Mouse (Mus musculus) liver, postnatal 0 days (tissue): ENCODE results near the gene Lyst. TPM values are rescaled to one million over a fixed set of nuclear protein-coding genes. Genes with fewer than 3 reads are reported as not detected.
"Not testable (repeated sequence)": the region's sequence is repeated elsewhere in the genome, so short reads cannot be mapped to it uniquely, and the experiment has no call there.

Experiments
- ATAC-seq: fragments of 200-750 bp; cut with Nextera tagmentation; 2 replicates; pipeline ENCODE4 v1.8.0; 2017; ENCODE audit warnings: mild to moderate bottlenecking, moderate library complexity
- DNase-seq: peaks from one replicate; pipeline ENCODE4 v3.0.0-alpha.2; 2016
- H3K27ac ChIP-seq: fragments of 300-500 bp; sonication (generic); 2 replicates; pipeline ENCODE4 v1.5.1; 2014; ENCODE audit warnings: antibody characterized with exemption, moderate library complexity, mild to moderate bottlenecking, low read depth
- H3K27me3 ChIP-seq: fragments of 300-500 bp; sonication (generic); 2 replicates; pipeline ENCODE4 v1.6.1; 2014; ENCODE audit warnings: low read length, control low read depth, mixed read lengths; ENCODE audit not compliant: insufficient read depth
- H3K36me3 ChIP-seq: fragments of 300-500 bp; sonication (generic); replicated peaks from 2 replicates; pipeline ENCODE4 v1.6.1; 2014; ENCODE audit warnings: mild to moderate bottlenecking, control low read depth, low read length, moderate library complexity, mixed read lengths; ENCODE audit not compliant: insufficient read depth
- H3K4me1 ChIP-seq: fragments of 300-500 bp; sonication (generic); 2 replicates; pipeline ENCODE4 v1.6.1; 2014; ENCODE audit warnings: antibody characterized with exemption, mild to moderate bottlenecking, control low read depth; ENCODE audit not compliant: insufficient read depth
- H3K4me2 ChIP-seq: fragments of 300-500 bp; sonication (generic); 2 replicates; pipeline ENCODE4 v1.6.1; 2014; ENCODE audit warnings: low read depth, mild to moderate bottlenecking, low read length, moderate library complexity, mixed read lengths
- H3K4me3 ChIP-seq: fragments of 300-500 bp; sonication (generic); 2 replicates; pipeline ENCODE4 v1.5.1; 2014; ENCODE audit warnings: low read depth, low read length
- H3K9ac ChIP-seq: fragments of 300-500 bp; sonication (generic); replicated peaks from 2 replicates; pipeline ENCODE4 v1.6.1; 2014; ENCODE audit warnings: mild to moderate bottlenecking, moderate library complexity
- H3K9me3 ChIP-seq: fragments of 300-500 bp; sonication (generic); 2 replicates; pipeline ENCODE4 v1.6.1; 2016; ENCODE audit warnings: mild to moderate bottlenecking, control low read depth, low read length, mixed read lengths
- CTCF ChIP-seq: sonication (generic); IDR thresholded peaks from 2 replicates; pipeline ENCODE4 v1.5.1; 2016; ENCODE audit warnings: antibody characterized with exemption, low read depth
- EP300 ChIP-seq: IDR thresholded peaks from 2 replicates; pipeline ENCODE4 v1.6.1; 2016; ENCODE audit warnings: antibody characterized with exemption, low read depth, mild to moderate bottlenecking
- WGBS: fragments of 180-500 bp; shearing (Covaris S2); extraction: QIAGEN DNeasy Blood & Tissue Kit; methylation state at CpG from one replicate; pipeline ENCODE4 v1.1.7; 2014; ENCODE audit not compliant: insufficient replicate concordance; 5-methylcytosine and 5-hydroxymethylcytosine counted together
- polyA plus RNA-seq: library from polyadenylated mRNA; unstranded; fragments of >200 nt; fragmentation: Nextera tagmentation; extraction: Ambion mirVana; gene quantifications from 2 replicates; pipeline ENCODE4 v1.2.1, GENCODE M21; 2015

The Lyst gene
- 3.1 and 5.6 TPM in 2 replicates for polyA plus RNA-seq

DNA sequence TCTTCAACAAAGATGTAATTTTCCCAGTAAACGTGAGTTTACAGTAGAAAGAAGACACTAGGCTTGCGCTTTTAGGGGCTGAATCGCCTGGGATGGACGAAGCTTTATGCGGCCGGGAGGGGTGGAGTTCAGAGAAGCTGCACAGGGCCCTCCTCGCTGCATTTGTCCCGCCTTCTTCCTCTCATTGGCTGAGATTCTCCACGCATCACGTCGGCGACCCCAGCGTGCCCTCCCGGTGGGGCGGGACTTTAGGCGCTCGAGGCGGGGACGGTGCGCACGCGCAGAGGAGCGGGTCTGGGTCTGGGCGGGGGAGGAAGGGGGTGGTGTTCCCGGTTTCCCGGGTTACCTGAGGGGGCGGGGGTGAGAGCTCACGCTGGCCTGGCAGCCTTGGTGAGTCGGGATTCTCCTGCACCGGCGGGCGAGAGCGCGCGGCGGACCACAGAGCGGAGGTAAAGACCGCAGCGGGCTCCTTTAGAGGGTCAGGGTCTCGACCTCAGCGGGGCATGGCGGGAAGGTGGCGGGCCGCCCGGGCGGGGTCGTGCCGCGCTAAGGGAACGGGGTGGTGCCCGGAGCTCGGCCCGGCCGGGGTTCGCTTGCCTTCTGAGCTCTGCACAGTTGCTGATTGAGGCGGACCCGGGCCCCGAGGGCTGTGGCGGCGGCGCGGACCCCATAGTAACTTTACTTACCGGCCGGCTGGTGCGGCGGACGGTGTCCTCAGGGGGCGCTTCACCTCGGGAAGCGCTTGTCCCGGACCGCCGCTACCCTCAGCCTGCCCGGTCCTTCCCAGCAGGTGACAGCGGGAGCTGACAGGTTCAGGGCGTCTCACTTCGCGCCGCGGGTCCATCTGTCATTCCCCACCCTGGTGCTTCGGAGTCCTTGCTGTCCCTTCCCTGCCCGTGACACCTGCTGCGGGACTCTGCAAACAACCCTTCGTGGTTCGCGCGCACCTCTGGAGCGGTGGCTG, at the start of gene Lyst:
Gene Lyst (plus strand): TSS at position 350 of the 964 bp plus-strand sequence.
- peak within 1 kb of the TSS; percentile 83 for H3K27ac ChIP-seq
- TF ChIP-seq CTCF (peak; percentile 29), EP300 (no peak)

DNA sequence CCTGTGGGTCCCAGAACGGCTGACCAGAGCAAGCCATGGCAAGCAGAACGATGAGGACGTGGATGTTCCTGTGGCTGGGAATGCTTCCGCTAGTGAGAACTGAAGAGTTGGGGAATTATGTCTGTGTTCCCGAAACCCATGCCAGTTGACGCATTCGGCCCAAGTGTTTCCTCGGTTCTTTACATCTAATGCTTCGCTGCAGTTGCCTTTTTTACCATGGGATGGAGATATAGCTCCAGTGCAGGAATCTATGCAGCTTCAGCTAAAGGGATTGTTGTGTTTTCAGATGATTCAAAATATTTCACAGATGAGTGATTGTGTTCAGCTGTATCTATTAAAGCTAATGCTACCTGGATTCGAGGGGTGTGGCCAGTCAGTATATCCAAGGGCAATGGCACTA, 47.1 kb upstream of the Lyst start:
- H3K4me3 ChIP-seq, H3K9me3 ChIP-seq, DNase-seq, ATAC-seq, H3K4me2 ChIP-seq, H3K4me1 ChIP-seq, H3K27me3 ChIP-seq, H3K9ac ChIP-seq, H3K36me3 ChIP-seq, H3K27ac ChIP-seq: not testable (repeated sequence)
- peak; percentile 42 for TF ChIP-seq CTCF
- WGBS: 83% methylated on average over 10 of the region's 10 CpGs

More for the DNA sequence above, at the start of gene Lyst:
- H3K4me1 ChIP-seq: peaks cover 10% of the 10 kb centered on the region
- ATAC-seq (peak; percentile 95), DNase-seq (peak; percentile 99)
- no peaks in the 10 kb centered on the region for H3K36me3 ChIP-seq
- WGBS: 1% methylated on average over 84 of the region's 88 CpGs
- H3K27me3 ChIP-seq: no peaks in the 10 kb centered on the region
- peak within 1 kb of the TSS; percentile 91 for H3K4me2 ChIP-seq
- peak within 1 kb of the TSS; percentile 91 for H3K4me3 ChIP-seq
- peak within 1 kb of the TSS; percentile 85 for H3K9ac ChIP-seq
- no peaks in the 10 kb centered on the region for H3K9me3 ChIP-seq

DNA sequence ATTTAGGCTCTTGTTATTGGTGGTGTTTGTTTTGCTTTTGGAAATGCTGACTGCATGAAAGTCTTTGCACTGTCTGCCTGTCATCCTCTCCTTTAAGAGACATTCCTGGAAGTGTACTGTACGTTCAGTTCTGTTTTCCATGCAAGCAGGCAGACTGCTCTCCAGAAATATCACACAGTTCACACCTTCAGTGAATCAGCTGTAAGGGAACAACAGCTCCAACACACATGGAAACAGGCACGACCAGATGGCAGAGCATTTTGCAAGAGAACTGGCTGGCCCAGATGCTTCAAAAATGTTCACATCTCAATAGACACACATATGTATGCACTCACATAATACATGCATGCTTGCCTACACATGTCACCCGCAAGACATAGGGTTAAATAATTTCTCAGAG, 43.4 kb upstream of the Lyst start:
- Histone ChIP-seq H3K9me3 (no peaks in the 10 kb centered on the region), H3K36me3 (no peaks in the 10 kb centered on the region), H3K4me3 (no peak overlapping the region), H3K4me1 (no peaks in the 10 kb centered on the region), H3K4me2 (no peak overlapping the region), H3K27ac (no peak overlapping the region), H3K9ac (no peak overlapping the region), H3K27me3 (no peaks in the 10 kb centered on the region)
- ATAC-seq (no peak), DNase-seq (no peak)
- no peak for TF ChIP-seq EP300
- TF ChIP-seq CTCF: no peak
- 60% methylated on average over 3 of the region's 3 CpGs for WGBS

DNA sequence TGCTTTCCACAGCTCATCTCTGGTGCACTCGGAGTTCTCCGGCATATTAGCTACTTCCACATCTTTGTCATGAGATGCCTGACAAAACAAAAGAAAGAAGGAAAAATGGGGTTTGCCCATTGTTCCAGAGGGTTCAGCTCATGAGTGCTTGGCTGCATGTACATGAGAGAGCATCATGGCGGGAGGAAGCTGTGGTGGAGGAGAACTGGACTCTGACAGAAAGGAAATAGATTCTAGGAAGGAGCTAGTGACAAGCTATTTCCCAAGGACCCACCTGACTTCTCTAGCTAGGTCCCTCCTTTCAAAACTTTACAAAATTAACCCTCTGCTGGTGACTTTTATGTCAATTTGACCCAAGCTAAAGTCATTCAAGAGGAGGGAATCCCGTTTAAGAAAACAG, 42.3 kb upstream of the Lyst start:
- ATAC-seq (no peak), DNase-seq (no peak)
- Histone ChIP-seq H3K9ac (no peak overlapping the region), H3K27ac (no peak overlapping the region), H3K4me2 (no peak overlapping the region), H3K36me3 (no peaks in the 10 kb centered on the region), H3K4me1 (no peaks in the 10 kb centered on the region), H3K9me3 (no peaks in the 10 kb centered on the region), H3K27me3 (no peaks in the 10 kb centered on the region), H3K4me3 (no peak overlapping the region)
- TF ChIP-seq EP300 (no peak), CTCF (no peak)
- 85% methylated on average over 4 of the region's 4 CpGs for WGBS

DNA sequence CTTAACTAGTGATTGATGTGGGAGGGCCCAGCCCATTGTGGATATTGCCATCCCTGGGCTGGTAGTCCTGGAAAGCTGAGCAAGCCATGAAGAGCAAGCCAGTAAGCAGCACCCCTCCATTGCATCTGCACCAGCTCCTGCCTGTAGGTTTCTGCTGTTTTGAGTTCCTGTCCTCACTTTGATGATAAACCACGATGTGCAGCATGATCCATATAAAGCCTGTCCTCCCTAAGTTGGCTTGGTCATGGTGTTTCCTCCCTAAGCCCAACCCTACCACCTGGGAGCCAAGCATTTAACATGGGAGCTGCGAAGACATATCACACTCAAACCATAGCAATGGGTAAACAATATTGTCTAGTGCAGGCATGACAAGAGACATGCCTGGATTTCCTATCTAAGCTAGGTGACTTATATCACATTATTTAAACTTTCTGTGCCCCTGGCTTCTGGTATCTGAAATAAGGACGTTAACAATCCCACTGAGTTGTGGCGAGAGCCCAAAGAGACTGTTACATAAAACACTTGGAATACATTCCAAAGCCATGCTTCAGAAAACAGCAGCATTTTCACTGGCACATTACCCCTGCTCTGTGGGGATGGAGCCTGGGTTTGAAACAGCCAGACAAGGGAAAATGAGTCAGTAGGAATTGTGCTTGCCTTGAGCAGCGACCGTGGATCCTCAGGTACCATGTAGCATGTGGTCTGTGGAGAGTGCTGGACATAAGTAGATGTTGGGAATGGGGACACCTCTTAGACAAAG, 41.6 kb upstream of the Lyst start:
- whole genome bisulfite sequencing: 73% methylated on average over 6 of the region's 6 CpGs
- Histone ChIP-seq H3K27ac (no peak overlapping the region), H3K4me2 (no peak overlapping the region), H3K4me3 (no peak overlapping the region), H3K36me3 (no peaks in the 10 kb centered on the region), H3K9me3 (no peaks in the 10 kb centered on the region), H3K9ac (no peak overlapping the region), H3K27me3 (no peaks in the 10 kb centered on the region), H3K4me1 (no peaks in the 10 kb centered on the region)
- DNase-seq (no peak), ATAC-seq (no peak)
- TF ChIP-seq EP300 (no peak), CTCF (no peak)
